Mouse (Mus musculus) kidney, adult 8-10 months (tissue): ENCODE measurements around the gene Ivns1abp.

Source experiments
- DNase-seq, 2 experiments: peaks; one replicate each; pipeline ENCODE4 v3.0.0; 2022

Ivns1abp gene

GRCm38 (mm10) chr1:151342311-151342710 lies 2.0 kb upstream of the Ivns1abp start:
- DNase-seq, result no peak

GRCm38 (mm10) chr1:151342968-151343367 lies 1.3 kb upstream of the Ivns1abp start:
- DNase-seq, result peak; percentile 60 to 67

- DNase-seq, result peak; percentile 43 to 53
Measured at GRCm38 (mm10) chr1:151343571-151344282, 550 bp upstream of the Ivns1abp start.

- peak; percentile 92 to 93 for DNase-seq
Measured at GRCm38 (mm10) chr1:151345109-151345862, 1.0 kb downstream of the Ivns1abp start.

- no peak for DNase-seq
Measured at GRCm38 (mm10) chr1:151345863-151346195, 1.6 kb downstream of the Ivns1abp start.

GRCm38 (mm10) chr1:151346681-151347127 lies 2.4 kb downstream of the Ivns1abp start:
- DNase-seq, result no peak

GRCm38 (mm10) chr1:151348293-151348692 lies 4.0 kb downstream of the Ivns1abp start:
- peak in 1 of 2 experiments; percentile 39 for DNase-seq

GRCm38 (mm10) chr1:151352911-151353310 lies 8.6 kb downstream of the Ivns1abp start:
- DNase-seq, result peak in 1 of 2 experiments; percentile 58

GRCm38 (mm10) chr1:151355994-151356393 lies 11.7 kb downstream of the Ivns1abp start:
- DNase-seq, result no peak

- no peak for DNase-seq
Measured at GRCm38 (mm10) chr1:151359374-151359773, 15.1 kb downstream of the Ivns1abp start.

GRCm38 (mm10) chr1:151366944-151367605 lies 22.8 kb downstream of the Ivns1abp start:
- DNase-seq, result no peak

GRCm38 (mm10) chr1:151367721-151368324 lies 23.5 kb downstream of the Ivns1abp start:
- DNase-seq, result no peak

GRCm38 (mm10) chr1:151368444-151368843 lies 24.2 kb downstream of the Ivns1abp start:
- DNase-seq, result no peak

GRCm38 (mm10) chr1:151370573-151370972 lies 26.3 kb downstream of the Ivns1abp start:
- DNase-seq, result no peak

- DNase-seq, result no peak
Measured at GRCm38 (mm10) chr1:151371543-151371942, 27.3 kb downstream of the Ivns1abp start.

GRCm38 (mm10) chr1:151372823-151373222 lies 28.5 kb downstream of the Ivns1abp start:
- DNase-seq, result no peak

GRCm38 (mm10) chr1:151377353-151377752 lies 33.1 kb downstream of the Ivns1abp start:
- DNase-seq, result no peak

- peak in 1 of 2 experiments; percentile 34 for DNase-seq
Measured at GRCm38 (mm10) chr1:151390029-151390428, 45.8 kb downstream of the Ivns1abp start.

GRCm38 (mm10) chr1:151409827-151410226 lies 65.5 kb downstream of the Ivns1abp start:
- no peak for DNase-seq
